Mouse (Mus musculus): ENCODE results near the gene Klhl21.

DNA sequence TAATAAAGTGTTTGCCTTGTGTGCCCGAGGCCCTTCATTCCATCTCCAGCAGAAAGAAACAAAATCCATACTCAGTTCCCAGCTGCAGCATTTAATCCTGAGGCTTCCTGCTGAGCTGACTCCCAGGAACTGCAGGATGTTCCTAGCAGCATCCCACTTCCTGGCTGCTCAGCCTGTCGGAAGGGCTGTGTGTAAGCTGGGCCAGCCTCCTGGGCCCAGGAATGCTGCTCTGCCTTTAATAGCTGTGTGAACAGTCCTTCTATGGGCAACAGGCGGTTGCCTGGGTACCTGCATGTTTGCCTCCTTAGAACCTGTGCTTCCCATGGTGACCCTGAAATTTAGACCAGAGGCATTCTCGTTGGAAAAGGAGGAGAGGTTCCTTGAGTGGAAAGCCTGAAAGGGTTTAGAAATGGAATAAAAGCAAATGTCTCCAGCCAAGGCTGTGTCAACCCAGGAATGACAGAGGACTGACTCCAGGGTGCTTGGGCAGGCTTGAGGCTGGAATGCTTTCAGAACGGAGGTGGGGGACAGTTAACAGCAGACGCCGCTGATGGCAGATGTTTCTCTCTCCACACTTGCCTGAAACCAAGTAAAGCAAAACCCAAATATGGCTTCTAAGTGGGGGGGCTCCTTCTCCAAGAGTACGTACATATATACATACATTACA is 989 bp upstream of the Klhl21 start:
- TF ChIP-seq CTCF (IDR thresholded peaks at IDR 0.05; ENCODE audit: extremely low read depth, insufficient read depth, insufficient read length, insufficient replicate concordance), result no peak
- no peak for TF ChIP-seq POLR2A (IDR thresholded peaks at IDR 0.05; ENCODE audit: low read depth, low read length)
